Mouse (Mus musculus) kidney, postnatal 4 days (tissue): ENCODE measurements around the gene Casp3.
"Not testable (repeated sequence)": the region's sequence is repeated elsewhere in the genome, so short reads cannot be mapped to it uniquely, and the experiment has no call there.

Experiments used
- DNase-seq, 2 experiments: peaks; one replicate each; pipeline ENCODE4 v3.0.0; 2021; ENCODE audit warnings: mixed read lengths in 2 of 2

Gene Casp3

GRCm38 (mm10) chr8:46616879-46617689 lies at the start of gene Casp3, which contains the start of gene Primpol:
Gene Casp3 (plus strand): TSS chr8:46617291.
Gene Primpol (minus strand): TSS chr8:46617212.
- DNase-seq, result peak; percentile 99

DNA sequence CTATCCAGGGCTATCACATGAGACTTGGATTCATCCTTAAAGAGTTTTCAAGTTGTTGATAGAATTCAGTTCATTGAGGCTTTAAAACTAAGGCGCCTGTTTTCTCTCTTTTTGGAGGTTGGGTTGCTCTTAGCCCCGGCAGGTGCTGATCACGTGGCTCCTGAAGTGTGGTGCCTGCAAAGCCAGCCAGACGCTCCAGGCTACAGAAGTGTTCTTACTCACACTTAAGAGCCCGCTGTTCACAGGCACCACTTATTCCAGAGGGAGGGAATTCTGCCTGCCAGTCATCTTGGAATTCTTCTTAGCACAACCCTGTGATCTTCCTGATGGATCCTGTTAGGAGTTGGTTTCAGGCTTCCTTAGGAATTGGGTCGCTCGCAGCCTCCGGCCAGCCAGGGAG lies 49.1 kb upstream of the Casp3 start:
- no peak for DNase-seq

- peak in 1 of 2 experiments; percentile 22 for DNase-seq
Observed at GRCm38 (mm10) chr8:46568942-46569341, 48.1 kb upstream of the Casp3 start.

DNA sequence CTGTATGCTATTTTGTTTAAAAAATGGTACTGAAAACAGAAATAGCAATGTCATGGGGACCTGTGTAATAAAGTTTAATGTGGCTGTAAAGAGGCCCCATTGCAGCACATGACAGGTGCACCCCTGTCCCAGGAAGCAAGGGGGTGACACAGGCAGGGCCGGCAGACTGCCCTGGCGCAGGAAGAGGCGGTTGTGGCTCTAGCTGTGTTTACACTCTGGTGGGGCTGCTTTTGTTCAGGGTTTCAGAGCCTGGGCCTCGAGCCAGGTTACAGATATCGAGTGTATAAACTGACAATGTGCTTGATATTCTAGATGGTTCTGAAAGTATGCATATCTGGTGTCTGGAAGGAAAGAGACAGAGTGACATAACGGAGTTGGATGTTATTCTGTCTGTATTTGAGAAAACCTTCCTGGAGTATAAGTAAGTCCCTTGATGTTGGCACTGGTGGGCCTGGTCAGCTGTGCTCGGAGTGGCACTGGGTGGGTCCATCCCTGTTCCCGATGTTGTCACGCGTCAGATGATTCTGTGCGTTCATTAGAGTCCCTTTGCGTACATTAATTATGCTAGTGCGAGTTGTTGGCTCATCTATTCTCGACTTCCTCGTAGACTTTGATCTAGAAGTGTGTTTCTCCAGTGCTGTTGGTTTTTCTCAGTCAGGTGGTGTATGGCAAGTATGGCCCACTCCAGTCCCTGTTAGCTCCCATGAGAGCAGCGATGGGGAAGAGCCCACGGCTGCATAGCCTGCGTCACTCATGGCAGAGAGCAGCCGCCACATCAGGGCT lies 47.2 kb upstream of the Casp3 start:
- DNase-seq, result no peak

DNA sequence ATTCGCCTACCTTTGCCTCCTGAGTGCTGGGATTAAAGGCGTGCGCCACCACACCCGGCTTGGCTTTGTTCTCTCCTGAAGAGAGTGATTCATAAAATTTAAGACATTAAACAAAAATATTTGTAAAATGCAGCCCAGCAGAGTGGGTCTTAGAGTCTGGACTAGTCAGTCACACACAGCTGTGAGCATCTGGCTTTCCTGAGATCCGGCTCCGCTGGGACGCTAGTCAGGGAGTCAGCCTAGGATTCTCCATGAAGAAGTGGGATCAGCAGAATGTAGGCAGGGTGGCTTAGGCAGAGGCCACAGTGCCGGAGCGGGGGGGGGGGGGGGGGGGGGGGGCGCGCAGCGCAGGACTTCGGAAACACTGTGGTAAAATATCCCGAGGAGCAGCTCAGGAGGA lies 46.4 kb upstream of the Casp3 start:
- DNase-seq, result no peak

- DNase-seq, result no peak
Observed at GRCm38 (mm10) chr8:46573446-46573845, 43.6 kb upstream of the Casp3 start.

DNA sequence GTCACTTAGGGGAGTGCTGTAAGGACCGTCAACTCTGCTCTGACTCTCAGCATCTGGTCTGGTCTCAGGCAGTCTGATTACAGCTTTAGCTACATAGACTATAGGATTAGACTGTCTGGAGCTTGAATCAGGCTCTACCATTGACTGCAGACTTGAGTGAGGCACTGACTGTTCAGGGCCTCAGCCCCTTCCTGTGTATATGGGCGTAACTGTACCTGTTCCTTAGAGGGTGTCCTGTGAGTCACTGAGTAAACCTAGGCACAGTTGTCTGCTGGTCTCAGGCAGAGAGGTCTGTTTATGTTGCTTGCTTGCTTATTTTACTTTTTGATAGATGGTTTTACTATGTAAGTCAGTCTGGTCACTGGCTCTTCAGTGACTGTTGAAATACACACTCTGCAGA lies 43.1 kb upstream of the Casp3 start:
- no peak for DNase-seq

GRCm38 (mm10) chr8:46578794-46579193 lies 38.3 kb upstream of the Casp3 start:
- no peak for DNase-seq

- not testable (repeated sequence) for DNase-seq
Observed at GRCm38 (mm10) chr8:46584328-46584727, 32.8 kb upstream of the Casp3 start.

- no peak for DNase-seq
Observed at GRCm38 (mm10) chr8:46585576-46585975, 31.5 kb upstream of the Casp3 start.

GRCm38 (mm10) chr8:46587911-46588310 lies 29.2 kb upstream of the Casp3 start:
- no peak for DNase-seq

GRCm38 (mm10) chr8:46588663-46589062 lies 28.4 kb upstream of the Casp3 start:
- DNase-seq, result no peak

GRCm38 (mm10) chr8:46593067-46593466 lies 24.0 kb upstream of the Casp3 start:
- no peak for DNase-seq

GRCm38 (mm10) chr8:46593772-46594171 lies 23.3 kb upstream of the Casp3 start:
- no peak for DNase-seq

DNA sequence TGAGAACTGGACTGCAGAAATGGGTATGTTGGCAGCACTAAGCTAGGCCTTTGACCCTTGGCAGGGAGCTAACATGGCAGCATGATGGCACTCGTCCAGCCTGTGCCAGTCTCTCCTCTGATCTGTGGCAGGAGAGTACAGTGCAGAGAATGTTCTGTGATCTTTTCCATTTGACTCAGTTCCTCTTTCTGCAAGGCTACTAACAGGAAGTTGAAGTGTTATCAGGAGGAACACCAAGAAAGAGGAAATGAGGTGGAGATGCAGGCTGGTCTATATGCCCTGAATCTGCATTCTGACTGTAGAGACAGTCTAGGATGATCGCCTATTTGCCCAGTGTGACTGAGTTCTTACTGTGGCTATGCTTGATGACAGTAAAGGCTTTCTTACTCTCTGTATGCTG lies 21.5 kb upstream of the Casp3 start:
- no peak for DNase-seq

- no peak for DNase-seq
Observed at GRCm38 (mm10) chr8:46596530-46596929, 20.6 kb upstream of the Casp3 start.

- no peak for DNase-seq
Observed at GRCm38 (mm10) chr8:46597411-46597810, 19.7 kb upstream of the Casp3 start.

GRCm38 (mm10) chr8:46598114-46598513 lies 19.0 kb upstream of the Casp3 start:
- no peak for DNase-seq

GRCm38 (mm10) chr8:46598753-46599152 lies 18.3 kb upstream of the Casp3 start:
- no peak for DNase-seq

DNA sequence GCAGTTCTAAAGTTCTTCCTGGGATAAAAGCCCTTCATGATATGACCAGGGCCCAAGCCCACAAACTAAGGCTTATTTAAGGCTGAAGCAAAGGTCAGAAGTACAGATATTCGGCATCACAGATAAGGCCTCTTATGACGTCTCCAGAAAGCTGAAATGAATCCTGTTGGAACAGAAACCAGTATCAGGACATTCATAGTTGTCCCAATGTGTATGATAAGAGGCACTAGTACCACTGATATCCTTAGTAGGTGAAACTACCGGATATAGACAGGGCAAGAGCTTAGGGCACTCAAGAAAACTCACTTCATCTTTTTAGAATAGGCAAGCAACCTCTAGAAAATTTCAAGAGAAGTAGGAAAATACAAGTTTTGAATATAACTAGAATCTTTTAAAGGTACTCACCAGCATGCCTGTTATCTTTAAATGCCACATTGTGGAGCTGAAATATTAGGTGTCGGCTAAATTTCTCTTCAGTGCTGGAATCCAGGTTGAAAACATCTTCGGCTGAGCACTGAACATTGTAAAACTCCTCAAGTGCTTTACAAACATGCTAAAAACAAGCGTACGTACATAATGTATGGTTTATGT lies 17.7 kb upstream of the Casp3 start:
- DNase-seq, result no peak

GRCm38 (mm10) chr8:46600959-46601707 lies 16.0 kb upstream of the Casp3 start:
- peak; percentile 10 to 27 for DNase-seq

DNA sequence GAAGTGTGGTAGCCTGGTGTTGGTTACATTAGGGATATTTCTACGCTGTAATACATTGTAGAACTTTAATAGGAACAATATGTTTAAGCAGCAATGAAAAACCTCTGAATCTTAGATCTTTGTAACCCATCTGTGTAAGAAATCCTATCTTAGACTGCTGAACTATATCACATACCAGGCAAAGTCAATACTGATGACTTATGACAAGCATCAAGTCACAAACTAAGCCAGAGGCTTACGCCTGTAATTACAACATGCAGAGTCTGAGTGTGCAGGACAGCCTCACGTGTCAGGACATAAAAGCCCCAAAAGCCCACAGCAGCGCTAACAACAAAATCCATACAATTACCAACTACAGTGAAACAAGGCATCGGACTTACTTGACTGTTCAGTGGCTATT lies 13.5 kb upstream of the Casp3 start:
- no peak for DNase-seq

GRCm38 (mm10) chr8:46606930-46607329 lies 10.2 kb upstream of the Casp3 start:
- DNase-seq, result no peak
